Mouse (Mus musculus) erythroblast, embryonic 14.5 days (primary cell): ENCODE data around the gene Nab2.

Experiments
- GATA1 ChIP-seq: IDR thresholded peaks from 2 replicates; pipeline ENCODE4 v1.6.1; 2012; ENCODE audit warnings: low read length, inconsistent platforms, mixed read lengths
- TAL1 ChIP-seq: IDR thresholded peaks from 3 replicates; pipeline ENCODE4 v1.6.1; 2012; ENCODE audit warnings: low read length, inconsistent platforms, mixed read lengths

DNA sequence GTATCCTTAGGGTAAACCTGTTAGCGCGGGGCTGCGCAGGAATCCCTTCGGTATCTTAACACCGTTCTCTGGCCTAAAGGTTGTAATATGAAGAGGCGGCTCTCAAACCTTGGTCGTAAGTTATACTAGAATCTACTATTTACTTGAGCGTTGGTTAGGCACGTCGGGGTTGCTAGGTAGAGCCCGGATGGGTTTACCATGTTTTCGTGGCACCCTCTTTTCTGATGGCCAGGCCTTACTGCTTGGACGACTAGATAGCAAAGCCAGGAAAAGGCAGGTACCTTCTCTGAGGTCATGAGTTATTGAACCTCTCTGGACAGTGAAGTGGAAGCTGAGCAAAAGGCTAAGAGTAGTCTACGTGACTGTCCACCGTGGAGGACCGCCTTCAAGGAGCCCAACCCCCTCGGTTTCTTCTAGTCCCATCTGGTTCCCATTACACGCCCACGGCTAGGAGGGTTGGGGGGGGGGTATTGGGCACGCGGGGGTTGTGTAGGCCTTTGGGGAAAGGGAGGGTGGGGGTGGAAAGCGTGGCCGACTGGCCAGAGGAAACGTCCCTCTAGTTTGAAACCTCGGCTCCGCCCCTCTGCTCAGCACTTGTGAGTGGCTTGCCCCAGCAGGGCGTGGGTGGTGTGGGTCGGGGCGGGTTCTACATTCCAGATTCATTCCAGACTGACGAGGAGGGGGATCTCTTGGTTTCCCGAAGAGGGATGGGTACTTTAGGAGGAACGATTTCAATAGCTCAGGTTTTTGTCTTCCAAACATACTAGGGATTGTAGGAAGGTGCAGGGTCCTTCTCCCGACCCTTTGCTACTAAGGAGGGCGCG, 887 bp downstream of the Nab2 start:
- TF ChIP-seq GATA1: no peak
- no peak for TF ChIP-seq TAL1
